Mouse (Mus musculus) midbrain, embryonic 11.5 days (tissue): ENCODE measurements around the gene Btbd17. TPM values are rescaled to one million over a fixed set of nuclear protein-coding genes. Genes with fewer than 3 reads are reported as not detected.
A peak's percentile ranks its signal among the peaks of the same experiment; 100 is the strongest.

Experiments
- ATAC-seq: fragments of 200-750 bp; cut with Nextera tagmentation; 2 replicates; pipeline ENCODE4 v1.8.0; 2017; ENCODE audit warnings: moderate TSS enrichment, moderate library complexity; ENCODE audit not compliant: low FRiP score
- DNase-seq: peaks from one replicate; pipeline ENCODE4 v3.0.0; 2015; ENCODE audit warnings: low spot score; ENCODE audit errors: missing footprints
- H3K27ac ChIP-seq: fragments of 300-500 bp; sonication (generic); 2 replicates; pipeline ENCODE4 v1.5.1; 2014; ENCODE audit warnings: low read depth, low read length
- H3K27me3 ChIP-seq: fragments of 300-500 bp; sonication (generic); 2 replicates; pipeline ENCODE4 v1.6.1; 2014; ENCODE audit warnings: mild to moderate bottlenecking, low read length, moderate library complexity, mixed read lengths; ENCODE audit not compliant: control insufficient read depth, insufficient read depth
- H3K36me3 ChIP-seq: fragments of 300-500 bp; sonication (generic); 2 replicates; pipeline ENCODE4 v1.6.1; 2014; ENCODE audit warnings: mild to moderate bottlenecking, low read length, moderate library complexity, mixed read lengths; ENCODE audit not compliant: control insufficient read depth, insufficient read depth
- H3K4me1 ChIP-seq: fragments of 300-500 bp; sonication (generic); 2 replicates; pipeline ENCODE4 v1.6.1; 2014; ENCODE audit warnings: low read length; ENCODE audit not compliant: control insufficient read depth, insufficient read depth
- H3K4me2 ChIP-seq: fragments of 300-500 bp; sonication (generic); 2 replicates; pipeline ENCODE4 v1.6.1; 2014; ENCODE audit warnings: mild to moderate bottlenecking, moderate library complexity
- H3K4me3 ChIP-seq: fragments of 300-500 bp; sonication (generic); 2 replicates; pipeline ENCODE4 v1.5.1; 2014; ENCODE audit warnings: low read depth, low read length
- H3K9ac ChIP-seq: fragments of 300-500 bp; sonication (generic); 2 replicates; pipeline ENCODE4 v1.6.1; 2014; ENCODE audit warnings: low read length
- H3K9me3 ChIP-seq: fragments of 300-500 bp; sonication (generic); 2 replicates; pipeline ENCODE4 v1.6.1; 2016; ENCODE audit warnings: low read length; ENCODE audit not compliant: control insufficient read depth
- WGBS: fragments of 180-500 bp; shearing (Covaris S2); extraction: QIAGEN DNeasy Blood & Tissue Kit; methylation state at CpG from one replicate; pipeline ENCODE4 v1.1.7; 2014; 5-methylcytosine and 5-hydroxymethylcytosine counted together
- polyA plus RNA-seq: library from polyadenylated mRNA; unstranded; fragments of >200 nt; fragmentation: Nextera tagmentation; extraction: Ambion mirVana; gene quantifications from 2 replicates; pipeline ENCODE4 v1.2.1, GENCODE M21; 2014

Gene Btbd17
- 65.3 and 70.2 TPM in 2 replicates for polyA plus RNA-seq

DNA sequence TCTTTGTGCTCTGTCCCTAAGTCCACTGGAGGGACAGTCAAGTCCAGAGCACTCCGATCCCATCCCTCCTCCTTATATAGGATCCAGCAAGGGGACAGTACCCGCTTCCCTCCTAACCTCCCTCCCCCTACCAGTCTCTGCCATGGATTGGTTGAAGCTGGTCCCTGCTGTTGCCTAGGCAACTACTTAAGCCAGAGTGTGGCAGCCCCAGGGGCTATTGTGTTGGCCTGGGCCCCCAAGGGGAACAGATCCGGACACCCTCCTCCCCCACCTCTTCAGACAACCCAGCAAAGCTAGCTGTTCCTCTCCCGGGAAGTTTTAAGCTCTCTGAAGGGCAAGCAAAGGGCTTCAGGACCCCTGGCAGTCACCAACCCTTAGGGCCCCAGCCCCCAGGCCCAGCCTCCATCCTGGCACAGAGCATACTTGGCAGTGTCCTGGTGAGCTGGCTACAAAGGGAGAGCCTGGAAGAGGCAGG, at the start of gene Btbd17:
TSS of gene Btbd17 (minus strand) at position 98 of the 475 bp plus-strand sequence.
- H3K27ac ChIP-seq: peak within 1 kb of the TSS; percentile 100
- peak within 1 kb of the TSS; percentile 82 for H3K9ac ChIP-seq
- peak within 1 kb of the TSS; percentile 32 for H3K4me3 ChIP-seq
- WGBS: 0% methylated on average over 4 of the region's 4 CpGs
- peaks cover 20% of the 10 kb centered on the region for H3K27me3 ChIP-seq
- H3K4me1 ChIP-seq: peaks cover 58% of the 10 kb centered on the region
- H3K36me3 ChIP-seq: 0 out of 2 replicates have a peak, but pooled peaks cover 3% of the 10 kb centered on the region
- ATAC-seq (peak; percentile 92), DNase-seq (peak; percentile 97)
- peak within 1 kb of the TSS; percentile 84 for H3K4me2 ChIP-seq
- H3K9me3 ChIP-seq: no peaks in the 10 kb centered on the region

DNA sequence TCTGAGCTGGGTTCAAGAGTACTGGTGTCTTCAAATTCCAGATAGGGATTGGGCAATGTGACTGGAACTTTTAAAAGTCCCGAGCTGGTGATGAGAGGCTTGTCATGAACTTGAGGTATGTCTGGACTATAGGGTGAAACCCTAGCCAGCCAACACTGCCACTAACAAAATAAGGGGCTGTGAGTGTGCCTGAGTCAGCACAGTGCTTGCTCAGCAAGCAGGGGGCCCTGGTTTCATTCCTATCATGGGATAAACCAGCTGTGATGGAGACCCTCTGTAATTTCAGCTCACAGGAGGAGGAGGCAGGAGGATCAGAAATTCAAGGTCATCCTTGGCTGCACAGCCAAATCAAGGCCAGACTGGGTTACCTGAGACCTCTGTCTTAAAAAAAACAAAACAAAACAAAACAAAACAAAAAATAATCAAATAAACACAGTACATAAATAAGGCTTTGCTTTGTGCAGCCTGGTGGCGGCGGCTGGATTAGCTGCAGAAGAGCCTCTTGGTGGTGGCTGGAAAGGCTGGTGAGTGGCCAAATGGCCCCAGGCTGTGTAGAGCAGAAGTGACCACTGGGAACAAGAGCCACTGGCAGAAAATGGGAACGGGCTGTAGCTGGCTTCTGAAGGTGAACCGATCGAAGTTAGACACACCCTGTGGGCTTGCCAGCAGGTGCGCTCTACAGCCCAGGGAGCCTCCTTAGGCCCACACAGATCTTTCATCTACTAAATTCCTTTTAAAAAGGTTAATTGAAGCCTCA, 48.9 kb upstream of the Btbd17 start:
- WGBS: 74% methylated on average over 7 of the region's 7 CpGs
- Histone ChIP-seq H3K4me2 (peak overlapping the region; percentile 19; the same call in 1 of the 2 replicates), H3K9me3 (no peaks in the 10 kb centered on the region), H3K9ac (no peak overlapping the region; the same call in 1 of the 2 replicates), H3K4me1 (peaks cover 10% of the 10 kb centered on the region), H3K27ac (peak overlapping the region; percentile 47), H3K4me3 (no peak overlapping the region), H3K27me3 (peaks cover 11% of the 10 kb centered on the region), H3K36me3 (no peaks in the 10 kb centered on the region)
- ATAC-seq: no peak
- DNase-seq: no peak

DNA sequence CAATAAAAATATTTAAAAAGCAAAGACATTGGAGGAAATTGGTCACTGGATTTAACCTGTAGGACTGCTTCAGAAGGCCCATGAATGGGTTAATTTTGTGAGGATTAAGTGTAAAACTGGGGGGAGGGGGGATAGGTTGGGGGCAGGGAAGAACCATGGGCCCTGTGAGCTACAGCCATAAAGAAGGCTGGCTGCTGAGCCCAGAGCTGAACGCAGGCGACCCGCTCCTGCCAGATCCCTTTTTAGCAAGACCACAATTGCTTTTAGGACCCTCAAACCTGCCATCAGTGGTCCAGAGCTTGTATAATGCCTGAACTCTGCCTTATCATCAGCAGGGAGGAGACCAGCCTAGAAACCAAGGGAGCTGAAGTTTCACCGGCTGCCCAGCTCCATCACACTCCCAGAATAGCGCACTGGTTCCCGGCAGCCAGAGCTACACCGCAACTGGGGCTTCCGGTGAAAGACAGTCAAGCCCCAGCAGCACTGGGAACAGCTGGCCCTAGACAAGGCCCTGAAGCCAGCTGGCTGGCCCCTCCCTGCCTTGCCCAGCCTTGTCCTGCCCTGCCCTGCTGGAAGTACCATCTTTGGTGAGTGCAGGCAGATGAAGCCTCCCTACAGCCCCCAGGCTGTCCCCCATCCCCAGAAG, 48.2 kb upstream of the Btbd17 start:
- no peak overlapping the region for H3K4me3 ChIP-seq
- DNase-seq (peak; percentile 93), ATAC-seq (peak; percentile 78)
- no peaks in the 10 kb centered on the region for H3K36me3 ChIP-seq
- peaks cover 10% of the 10 kb centered on the region for H3K4me1 ChIP-seq
- H3K9ac ChIP-seq: peak overlapping the region; percentile 55
- H3K4me2 ChIP-seq: peak overlapping the region; percentile 19
- peaks cover 4% of the 10 kb centered on the region; the same call in 1 of the 2 replicates for H3K27me3 ChIP-seq
- H3K9me3 ChIP-seq: no peaks in the 10 kb centered on the region
- 5% methylated on average over 8 of the region's 8 CpGs for WGBS
- H3K27ac ChIP-seq: peak overlapping the region; percentile 47

DNA sequence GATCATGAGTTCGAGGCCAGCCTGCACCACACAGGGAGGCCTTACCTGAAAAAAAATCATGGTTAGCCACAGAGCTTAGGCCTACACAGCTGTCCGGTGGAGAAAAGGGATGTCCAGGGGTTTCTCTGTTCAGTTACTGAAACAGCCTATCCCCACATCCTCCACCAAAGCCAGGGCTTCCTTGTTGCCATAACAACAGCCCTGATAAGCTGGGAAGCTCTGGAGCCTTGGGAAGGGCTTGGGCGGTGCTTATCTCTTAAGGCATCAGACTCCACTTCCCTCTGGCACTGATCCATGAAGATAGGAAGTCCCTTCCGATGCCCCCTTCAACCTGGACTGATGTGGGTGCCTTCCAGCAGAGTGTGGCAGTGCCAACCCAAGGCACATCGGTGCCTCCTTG, 37.4 kb upstream of the Btbd17 start:
- H3K9me3 ChIP-seq: 0 out of 2 replicates have a peak, but pooled peaks cover 2% of the 10 kb centered on the region
- no peak overlapping the region for H3K27ac ChIP-seq
- DNase-seq (peak; percentile 75), ATAC-seq (no peak)
- no peaks in the 10 kb centered on the region for H3K27me3 ChIP-seq
- no peak overlapping the region for H3K4me2 ChIP-seq
- 48% methylated on average over 5 of the region's 5 CpGs for WGBS
- peaks cover 20% of the 10 kb centered on the region for H3K4me1 ChIP-seq
- H3K4me3 ChIP-seq: no peak overlapping the region
- H3K36me3 ChIP-seq: no peaks in the 10 kb centered on the region
- H3K9ac ChIP-seq: no peak overlapping the region

DNA sequence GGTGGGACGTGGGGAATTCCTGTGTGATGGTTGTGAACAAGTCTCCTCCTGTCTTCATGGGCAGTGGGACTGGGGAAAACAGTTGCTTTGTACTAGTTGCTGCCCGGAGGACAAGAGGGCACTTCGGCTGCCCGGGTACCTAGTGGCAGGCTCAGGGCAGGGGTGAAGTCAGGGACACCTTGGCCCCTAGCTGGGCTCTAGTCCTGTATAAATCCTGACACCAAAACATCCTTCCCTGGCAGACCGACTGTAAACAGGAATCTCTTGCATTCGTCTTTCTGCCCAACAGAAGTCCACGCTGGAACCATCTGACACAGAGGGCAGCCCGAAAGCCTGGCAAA, 34.7 kb upstream of the Btbd17 start:
- H3K9me3 ChIP-seq: no peaks in the 10 kb centered on the region
- peaks cover 20% of the 10 kb centered on the region for H3K4me1 ChIP-seq
- DNase-seq (peak; percentile 96), ATAC-seq (0 out of 2 replicates have a peak, but pooled peaks have one; percentile 9)
- no peaks in the 10 kb centered on the region for H3K27me3 ChIP-seq
- H3K9ac ChIP-seq: peak overlapping the region; percentile 61
- 16% methylated on average over 8 of the region's 8 CpGs for WGBS
- peak overlapping the region; percentile 51 for H3K4me2 ChIP-seq
- peak overlapping the region; percentile 17; the same call in 1 of the 2 replicates for H3K4me3 ChIP-seq
- peak overlapping the region; percentile 8; the same call in 1 of the 2 replicates for H3K27ac ChIP-seq
- no peaks in the 10 kb centered on the region for H3K36me3 ChIP-seq

DNA sequence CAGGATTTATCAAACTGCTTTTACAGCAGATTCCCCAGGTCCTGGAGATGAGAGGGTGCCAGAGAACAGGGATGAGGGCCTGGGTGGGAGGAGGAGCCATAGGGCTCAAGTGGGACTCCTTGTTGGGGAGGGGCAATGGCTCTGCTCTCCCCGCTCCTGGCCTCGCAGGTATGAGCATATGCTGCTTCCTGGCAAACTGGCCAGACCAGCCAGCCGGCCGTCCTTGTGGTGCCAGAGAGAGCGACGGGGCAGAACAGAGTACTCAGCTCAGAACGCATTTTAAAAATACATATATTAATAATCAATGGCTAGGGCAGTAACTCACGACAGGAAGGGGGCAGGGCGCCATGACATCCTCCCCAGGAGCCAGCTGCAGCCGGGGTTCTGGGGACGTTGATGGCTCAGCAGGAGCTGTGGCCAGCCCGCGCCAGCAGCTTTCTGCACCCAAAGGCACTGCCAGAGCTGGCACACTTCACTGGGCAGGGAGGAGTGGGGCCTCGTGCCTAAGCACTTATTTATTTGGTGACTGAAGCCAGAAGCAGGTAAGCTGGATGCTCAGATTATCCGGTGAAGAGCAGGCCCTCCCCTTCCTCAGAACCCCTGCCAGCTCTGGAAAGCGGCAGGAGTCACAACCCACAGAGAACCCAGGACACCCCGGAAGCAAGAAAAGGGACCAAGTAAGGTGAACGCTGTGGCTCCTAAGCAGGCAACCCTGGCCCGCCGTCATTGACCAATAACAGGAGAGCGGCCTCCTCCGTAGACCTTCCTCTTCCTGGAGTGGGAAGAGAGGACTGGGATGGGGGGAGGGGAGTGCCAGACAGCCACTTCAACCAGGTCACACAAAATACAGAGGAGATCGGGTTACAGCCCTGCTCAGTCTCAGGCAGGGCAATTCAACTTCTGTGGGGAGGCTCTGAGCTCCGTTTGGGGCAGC, 34.0 kb upstream of the Btbd17 start:
- Histone ChIP-seq H3K27ac (peak overlapping the region; percentile 8; the same call in 1 of the 2 replicates), H3K9me3 (no peaks in the 10 kb centered on the region), H3K36me3 (no peaks in the 10 kb centered on the region), H3K4me2 (peak overlapping the region; percentile 51), H3K9ac (peak overlapping the region; percentile 61), H3K27me3 (no peaks in the 10 kb centered on the region), H3K4me1 (peaks cover 20% of the 10 kb centered on the region), H3K4me3 (peak overlapping the region; percentile 17)
- 7% methylated on average over 24 of the region's 24 CpGs for WGBS
- ATAC-seq (peak; percentile 77), DNase-seq (peak; percentile 92)

DNA sequence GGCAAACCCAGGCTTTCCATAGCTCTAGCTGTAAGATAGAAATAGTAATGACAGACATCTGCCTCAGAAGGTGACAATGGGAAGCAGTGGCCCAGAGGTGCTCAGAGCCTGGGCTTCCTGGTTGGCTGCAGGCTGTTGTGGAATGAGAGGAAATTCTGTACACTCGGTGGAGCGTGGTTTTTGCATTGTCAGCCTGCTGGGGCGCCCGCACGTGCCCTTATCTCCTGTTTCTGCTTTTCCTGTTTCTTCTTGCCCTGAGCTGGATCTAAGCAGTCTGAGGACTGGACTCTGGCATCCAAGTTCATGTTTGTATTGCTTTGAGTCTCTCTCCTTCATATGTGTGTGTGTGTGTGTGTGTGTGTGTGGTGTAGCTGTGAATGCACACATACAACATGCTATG, 30.9 kb upstream of the Btbd17 start:
- Histone ChIP-seq H3K27me3 (no peaks in the 10 kb centered on the region), H3K27ac (no peak overlapping the region), H3K9ac (no peak overlapping the region), H3K9me3 (no peaks in the 10 kb centered on the region), H3K4me1 (peaks cover 26% of the 10 kb centered on the region), H3K36me3 (no peaks in the 10 kb centered on the region), H3K4me2 (no peak overlapping the region), H3K4me3 (no peak overlapping the region)
- DNase-seq (no peak), ATAC-seq (no peak)
- 54% methylated on average over 5 of the region's 5 CpGs for WGBS

DNA sequence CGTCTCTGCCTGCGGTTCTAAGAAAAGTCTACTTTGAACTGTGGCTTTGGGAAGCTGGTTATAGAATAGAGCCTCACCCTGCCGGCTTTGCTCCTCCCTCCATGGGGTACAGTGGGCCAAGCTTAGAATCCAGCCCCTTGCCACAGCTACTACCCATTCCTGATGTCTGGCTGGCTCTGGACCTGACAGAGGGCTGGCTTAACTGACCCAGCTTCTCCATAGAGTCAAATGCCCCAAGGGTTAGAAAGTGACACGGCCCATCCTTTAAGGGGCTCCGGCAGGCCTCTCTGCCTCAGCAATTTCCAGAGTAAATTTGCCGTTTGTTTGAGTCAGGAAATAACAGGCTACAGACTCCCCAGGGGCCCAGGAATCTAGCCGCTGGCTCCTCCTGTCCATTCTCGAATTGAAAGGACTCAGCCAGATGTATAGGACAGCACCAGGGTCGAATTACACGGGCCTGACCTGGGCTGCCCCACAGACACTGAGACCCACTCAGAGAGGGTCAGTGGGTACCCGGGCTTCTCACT, 27.5 kb upstream of the Btbd17 start:
- Histone ChIP-seq H3K4me2 (peak overlapping the region; percentile 4; the same call in 1 of the 2 replicates), H3K4me1 (peaks cover 18% of the 10 kb centered on the region), H3K27ac (0 out of 2 replicates have a peak overlapping the region, but pooled peaks have one; percentile 9), H3K9me3 (no peaks in the 10 kb centered on the region), H3K27me3 (no peaks in the 10 kb centered on the region), H3K36me3 (no peaks in the 10 kb centered on the region), H3K4me3 (no peak overlapping the region), H3K9ac (0 out of 2 replicates have a peak overlapping the region, but pooled peaks have one; percentile 20)
- 3% methylated on average over 11 of the region's 11 CpGs for WGBS
- DNase-seq (no peak), ATAC-seq (no peak)
